Mouse (Mus musculus) CH12.LX (cell line): Measurements from ENCODE around the gene Krtap11-1.

Experiments used
- CTCF ChIP-seq, 2 experiments: IDR thresholded peaks in 1 of 2; conservative IDR thresholded peaks in 1 of 2; 2 replicates each; pipeline ENCODE4 v1.5.1; 2011 to 2012; ENCODE audit warnings: low read depth in 2 of 2, low read length in 2 of 2, improper control_type of control experiment in 1 of 2, inconsistent platforms in 1 of 2, mild to moderate bottlenecking in 1 of 2, moderate library complexity in 1 of 2
- GABPA ChIP-seq: IDR thresholded peaks from 2 replicates; pipeline ENCODE4 v1.6.1; 2012; ENCODE audit warnings: low read depth, low read length, improper control_type of control experiment, inconsistent platforms; ENCODE audit not compliant: insufficient replicate concordance
- HCFC1 ChIP-seq: IDR thresholded peaks from 2 replicates; pipeline ENCODE4 v1.6.1; 2012; ENCODE audit warnings: low read depth, mild to moderate bottlenecking, inconsistent platforms, low read length, improper control_type of control experiment
- MYC ChIP-seq: IDR thresholded peaks from 2 replicates; pipeline ENCODE4 v1.6.1; 2011; ENCODE audit warnings: low read depth, mild to moderate bottlenecking, improper control_type of control experiment, low read length
- SMC3 ChIP-seq: IDR thresholded peaks from 2 replicates; pipeline ENCODE4 v1.6.1; 2011; ENCODE audit warnings: low read depth, low read length, improper control_type of control experiment
- TCF12 ChIP-seq: IDR thresholded peaks from 2 replicates; pipeline ENCODE4 v1.6.1; 2014; ENCODE audit warnings: low read depth, mild to moderate bottlenecking, inconsistent platforms, low read length, improper control_type of control experiment
- USF1 ChIP-seq: IDR thresholded peaks from 2 replicates; pipeline ENCODE4 v1.6.1; 2014; ENCODE audit warnings: low read depth, mild to moderate bottlenecking, inconsistent platforms, low read length, improper control_type of control experiment

- TF ChIP-seq MYC (no peak), CTCF (conservative IDR thresholded peaks at IDR 0.05 in 1 of 2, IDR thresholded peaks at IDR 0.05 in 1 of 2; ENCODE audit: low read depth in 2 of 2, low read length in 2 of 2) (no peak), GABPA (no peak), SMC3 (no peak), TCF12 (no peak), HCFC1 (no peak), USF1 (no peak)
Observed at GRCm38 (mm10) chr16:89571083-89571482, at the start of gene Krtap11-1.
